Mouse (Mus musculus): ENCODE measurements around the gene Lmo4.

DNA sequence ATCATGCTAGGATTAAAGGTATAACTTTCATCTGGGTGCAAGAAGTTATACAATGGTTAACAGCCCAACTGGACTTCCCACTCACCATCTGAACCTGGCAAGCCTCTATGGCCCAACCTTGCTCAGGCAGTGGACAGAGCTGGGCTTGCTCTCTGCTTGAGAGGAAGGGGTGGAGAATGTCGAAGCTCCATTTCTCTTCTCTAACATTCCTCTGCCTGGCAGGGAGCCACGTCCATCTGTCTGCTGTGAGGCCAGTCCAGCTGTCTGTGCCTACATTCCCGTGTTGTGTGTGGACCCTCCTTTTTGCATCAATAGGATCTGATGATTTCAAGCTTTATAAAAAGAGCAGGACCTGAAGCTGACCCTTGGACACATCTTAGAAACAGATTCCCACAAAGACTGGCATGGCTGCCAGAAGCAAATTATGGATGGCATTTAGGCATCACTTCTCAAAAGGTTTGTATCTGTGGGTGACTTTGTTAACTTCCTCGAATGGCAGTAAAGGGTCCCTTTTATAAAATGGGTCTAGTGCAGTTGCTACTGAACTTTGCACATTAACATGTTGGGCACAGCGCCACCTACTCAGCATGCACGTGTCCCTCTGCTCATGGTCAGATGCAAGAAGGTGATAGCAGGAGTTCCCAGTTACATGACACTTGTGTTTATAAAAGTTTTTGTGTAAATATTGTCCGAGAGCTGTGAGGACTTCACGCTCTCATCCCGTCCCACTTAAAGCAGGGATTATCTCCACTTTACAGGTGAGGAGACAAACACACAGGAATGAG is 20.6 kb upstream of the Lmo4 start:
- no peak for TF ChIP-seq POLR2A (IDR thresholded peaks at IDR 0.05; ENCODE audit: extremely low read depth, insufficient read depth, low read length)
- no peak for TF ChIP-seq CTCF (IDR thresholded peaks at IDR 0.05; ENCODE audit: low read depth, low read length)
